Mouse (Mus musculus) layer of hippocampus, adult 9-11 months (tissue): ENCODE measurements around the gene Srl.
"Not testable (repeated sequence)": the region's sequence is repeated elsewhere in the genome, so short reads cannot be mapped to it uniquely, and the experiment has no call there.

Source experiments
- DNase-seq: peaks from one replicate; pipeline ENCODE4 v3.0.0; 2022

The Srl gene

GRCm38 (mm10) chr16:4552829-4553550 lies 11.4 kb upstream of the Srl start:
- no peak for DNase-seq

- DNase-seq = no peak
Observed at GRCm38 (mm10) chr16:4551885-4552284, 10.3 kb upstream of the Srl start.

- DNase-seq = no peak
Observed at GRCm38 (mm10) chr16:4551056-4551455, 9.4 kb upstream of the Srl start.

- DNase-seq = no peak
Observed at GRCm38 (mm10) chr16:4548953-4549688, 7.5 kb upstream of the Srl start.

DNA sequence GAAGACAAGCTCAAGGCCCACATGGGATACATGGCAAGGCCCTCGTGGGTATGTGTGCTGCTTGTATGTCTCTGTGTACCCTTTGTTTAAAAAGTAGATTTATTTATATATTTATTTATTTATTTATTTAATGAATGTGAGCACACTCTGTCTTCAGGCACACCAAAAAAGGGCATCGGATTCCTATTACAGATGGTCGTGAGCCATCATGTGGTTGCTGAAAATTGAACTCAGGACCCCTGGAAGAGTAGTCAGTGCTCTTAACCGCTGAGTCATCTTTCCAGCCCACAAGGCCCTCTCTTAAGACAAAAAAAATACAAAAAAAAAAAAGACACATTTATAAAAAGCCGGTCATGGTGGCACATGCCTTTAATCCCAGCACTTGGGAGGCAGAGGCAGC lies 6.0 kb upstream of the Srl start:
- no peak for DNase-seq

DNA sequence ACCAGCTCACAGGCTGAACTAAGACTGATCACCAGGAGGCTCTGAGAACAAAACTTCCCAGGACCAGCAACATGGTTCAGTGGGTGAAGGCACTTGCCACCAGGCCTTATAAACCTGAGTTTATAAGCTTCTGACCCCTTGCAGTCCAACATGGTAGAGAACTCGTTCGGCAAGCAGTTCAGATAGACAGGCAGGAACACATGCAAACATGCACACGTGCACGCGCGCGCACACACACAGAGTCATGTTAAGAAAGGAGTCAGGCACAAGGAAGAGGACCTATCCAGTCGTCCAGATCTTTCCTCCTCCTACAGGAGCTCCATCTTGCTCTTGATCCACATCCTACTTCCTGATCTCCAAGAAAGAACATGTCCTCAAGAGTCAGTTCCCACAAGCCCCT lies 5.2 kb upstream of the Srl start:
- no peak for DNase-seq

DNA sequence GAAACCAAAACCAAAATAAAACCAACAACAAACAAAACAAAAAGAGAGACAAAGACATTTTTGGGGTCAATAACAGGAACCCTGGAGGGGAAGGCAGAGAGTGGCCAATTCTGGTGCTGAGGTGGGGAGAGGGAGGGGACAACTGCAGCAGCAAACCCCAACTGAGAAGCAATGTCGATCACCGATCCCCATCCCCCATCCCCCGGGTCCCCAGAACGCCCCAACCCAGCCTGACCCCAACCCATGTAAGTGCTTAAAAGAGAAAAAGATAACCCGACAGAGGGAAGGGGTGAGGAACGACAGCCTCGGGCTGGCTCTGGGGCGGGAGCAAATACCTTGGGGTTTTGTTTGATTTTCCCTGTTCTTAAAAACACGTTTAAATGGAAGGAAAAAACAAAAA lies 3.2 kb upstream of the Srl start:
- no peak for DNase-seq

- DNase-seq = no peak
Observed at GRCm38 (mm10) chr16:4543266-4543665, 1.6 kb upstream of the Srl start.

GRCm38 (mm10) chr16:4542236-4542774 lies 689 bp upstream of the Srl start:
- no peak for DNase-seq

GRCm38 (mm10) chr16:4541033-4541432 lies 583 bp downstream of the Srl start:
- no peak for DNase-seq

DNA sequence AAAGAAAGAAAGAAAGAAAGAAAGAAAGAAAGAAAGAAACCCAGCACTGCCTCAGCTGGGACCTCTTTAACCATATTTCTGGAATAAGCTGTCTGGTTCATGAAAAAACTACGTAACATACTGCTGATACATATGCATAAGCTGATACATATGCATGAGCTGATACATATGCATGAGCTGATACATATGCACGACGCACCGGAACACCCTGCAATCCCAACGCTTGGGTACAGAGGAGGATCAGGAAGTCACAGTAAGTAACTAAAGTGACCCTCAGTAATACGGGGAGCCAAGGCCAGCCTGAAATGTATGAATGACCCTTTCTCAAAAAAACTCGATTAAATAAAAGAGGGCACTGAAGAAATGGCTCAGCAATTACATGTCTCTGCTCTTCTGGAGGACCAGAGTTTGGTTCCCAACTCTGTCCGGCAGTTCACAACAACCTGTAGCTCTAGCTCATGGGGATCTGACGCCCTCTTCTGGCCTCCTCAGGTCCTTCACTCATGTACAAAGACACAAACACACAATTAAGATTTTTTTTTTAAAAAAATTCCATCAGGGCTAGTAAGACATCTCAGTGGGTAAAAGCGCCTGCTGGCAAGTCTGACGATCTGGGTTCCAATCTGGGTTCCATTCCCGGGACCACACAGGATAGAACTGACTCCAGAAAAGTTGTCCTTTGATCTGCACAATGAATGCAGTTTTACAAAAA lies 1.4 kb downstream of the Srl start:
- DNase-seq = no peak

DNA sequence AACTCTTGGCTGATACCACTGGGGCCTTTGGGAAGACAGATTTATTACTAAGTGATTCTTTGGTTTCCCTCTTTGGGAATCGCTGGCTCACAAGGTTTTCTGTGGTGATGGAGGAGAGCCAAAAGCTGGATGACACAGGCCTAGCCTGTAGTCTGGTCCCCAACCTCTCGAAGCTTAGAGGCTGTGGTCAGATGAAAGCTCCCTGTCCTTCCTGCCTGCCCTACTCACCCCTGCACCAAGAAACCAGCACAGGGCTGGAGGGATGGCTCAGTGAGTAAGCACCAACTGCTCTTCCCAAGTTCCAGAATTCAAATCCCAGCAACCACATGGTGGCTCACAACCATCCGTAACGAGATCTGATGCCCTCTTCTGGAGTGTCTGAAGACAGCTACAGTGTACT lies 2.1 kb downstream of the Srl start:
- DNase-seq = no peak

DNA sequence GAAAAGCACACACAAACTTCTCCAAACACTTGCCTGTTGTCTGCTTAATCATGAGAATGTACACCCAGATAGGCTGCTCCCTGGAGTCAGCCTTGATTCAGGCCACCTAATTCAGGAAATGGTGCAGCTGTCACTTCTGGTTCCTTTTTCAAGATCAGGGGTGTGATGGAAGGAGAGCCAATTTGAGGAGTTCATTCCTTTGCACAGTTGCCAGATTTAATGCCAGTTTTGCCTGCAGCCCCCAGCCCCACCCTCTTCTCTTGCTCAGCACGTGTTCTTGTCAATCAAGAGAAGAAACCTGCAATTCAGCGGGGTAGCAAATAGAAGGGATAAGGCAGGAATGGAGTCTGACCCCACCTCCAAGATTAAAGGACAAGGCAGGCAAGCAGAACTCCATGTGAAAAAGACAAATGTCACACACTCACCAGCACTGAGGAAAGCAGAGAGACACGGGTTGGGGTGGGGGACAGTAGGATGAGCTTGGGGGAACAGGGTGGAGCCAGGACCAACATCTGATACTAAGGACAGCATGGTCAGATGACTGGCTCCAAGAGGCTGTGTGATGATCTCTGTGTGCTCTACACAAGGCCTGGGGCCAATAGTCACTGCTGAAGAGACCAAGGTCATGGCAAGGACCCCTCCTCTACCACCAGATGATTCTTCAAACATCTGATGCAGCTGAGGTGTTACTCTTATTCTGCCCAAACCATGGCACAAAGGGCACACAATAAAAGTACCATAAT lies 3.8 kb downstream of the Srl start:
- no peak for DNase-seq

GRCm38 (mm10) chr16:4527373-4527772 lies 14.2 kb downstream of the Srl start:
- DNase-seq = not testable (repeated sequence)

DNA sequence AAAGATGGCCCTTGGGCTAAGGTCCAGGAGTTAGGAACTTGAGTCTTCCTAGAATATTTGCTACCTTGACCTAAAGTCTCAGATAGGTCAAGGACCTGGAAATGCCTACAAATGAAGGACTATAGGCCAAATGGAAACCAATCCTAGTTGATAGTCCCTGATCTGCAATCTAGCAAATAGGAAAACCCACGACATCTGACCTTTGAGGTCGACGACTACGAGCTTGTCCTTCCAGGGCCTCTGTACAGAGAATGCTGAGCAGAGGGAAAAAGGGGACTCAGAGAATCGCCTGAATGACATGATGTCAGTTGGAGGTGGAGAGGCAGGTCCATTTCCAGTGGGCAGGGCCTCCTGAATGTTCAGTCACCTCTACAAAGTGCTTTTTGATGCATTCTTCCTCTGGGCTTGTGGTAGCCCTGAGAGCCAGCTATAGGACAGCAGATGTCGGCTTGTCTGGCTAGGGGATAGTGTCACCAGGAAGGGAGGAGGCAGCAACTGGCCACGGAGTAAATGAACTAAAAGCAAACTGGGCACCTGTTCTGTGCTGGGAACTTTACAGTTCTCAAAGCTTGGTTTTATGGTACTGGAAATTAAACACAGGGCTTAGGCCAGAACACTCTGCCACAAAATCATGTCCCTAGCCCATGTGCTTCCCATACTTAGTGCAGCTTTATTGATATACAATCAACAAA lies 18.2 kb downstream of the Srl start:
- no peak for DNase-seq

- DNase-seq = no peak
Observed at GRCm38 (mm10) chr16:4522879-4523278, 18.7 kb downstream of the Srl start.

- DNase-seq = no peak
Observed at GRCm38 (mm10) chr16:4521735-4522530, 19.7 kb downstream of the Srl start.

DNA sequence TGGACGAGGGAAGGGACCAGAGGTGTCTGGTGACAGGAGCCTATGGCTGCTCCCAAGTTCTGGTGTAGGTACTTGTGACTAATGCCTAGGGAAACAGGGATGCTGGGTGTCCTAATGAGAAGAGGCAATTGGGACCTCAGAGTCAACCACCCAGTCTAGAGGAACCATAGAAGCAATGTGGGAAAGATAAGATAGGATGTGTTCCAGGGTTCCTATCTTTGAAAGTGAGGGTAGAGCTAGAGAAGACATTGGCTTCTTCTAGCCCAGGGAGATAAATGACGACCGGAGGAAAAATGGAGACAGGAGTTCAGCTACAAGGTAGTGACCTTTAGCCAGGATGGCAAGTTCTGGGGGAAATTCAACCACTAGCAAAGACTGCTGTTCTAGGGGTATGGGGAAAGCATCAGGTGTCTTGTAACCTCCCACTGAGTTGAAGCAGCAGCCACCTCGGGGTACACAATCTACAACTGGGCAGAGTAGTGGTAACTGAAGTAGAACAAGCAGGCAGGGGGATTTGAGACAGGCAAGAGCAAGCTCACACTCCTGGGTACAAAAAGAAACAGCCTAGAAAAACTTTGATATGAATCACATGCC lies 20.4 kb downstream of the Srl start:
- DNase-seq = no peak

- no peak for DNase-seq
Observed at GRCm38 (mm10) chr16:4520673-4521072, 20.9 kb downstream of the Srl start.

GRCm38 (mm10) chr16:4519825-4520224 lies 21.8 kb downstream of the Srl start:
- no peak for DNase-seq

DNA sequence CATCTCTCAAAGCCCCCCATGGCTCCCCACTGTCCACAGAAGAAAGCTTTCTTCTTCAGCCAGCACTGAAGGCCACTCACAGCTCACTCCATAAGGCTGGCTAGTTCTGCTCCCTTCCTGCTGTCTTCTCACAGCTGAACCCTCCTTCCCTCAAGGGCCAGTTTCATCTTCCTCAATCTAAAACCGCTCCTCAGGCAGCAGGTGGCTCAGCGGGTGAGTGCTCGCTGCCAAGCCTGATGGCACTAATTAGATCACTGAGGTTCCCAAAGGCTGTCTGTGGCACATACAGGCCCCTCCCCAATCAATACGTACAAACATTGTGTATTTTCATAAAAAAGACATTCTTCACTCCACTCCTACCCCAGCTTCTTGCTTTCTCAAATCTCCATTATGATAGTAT lies 22.5 kb downstream of the Srl start:
- no peak for DNase-seq
